Mouse (Mus musculus) bone marrow macrophage, adult 2 months (primary cell): ENCODE measurements around the gene Hs2st1.

Experiments
- CTCF ChIP-seq: IDR thresholded peaks from 2 replicates; pipeline ENCODE4 v1.5.1; 2012; ENCODE audit warnings: low read depth, mild to moderate bottlenecking, low read length, moderate library complexity
- POLR2A ChIP-seq: IDR thresholded peaks from 2 replicates; pipeline ENCODE4 v1.6.1; 2012; ENCODE audit warnings: mild to moderate bottlenecking, low read depth, low read length, borderline replicate concordance

- TF ChIP-seq CTCF (no peak), POLR2A (no peak)
Measured at GRCm38 (mm10) chr3:144602413-144602812, 32.4 kb upstream of the Hs2st1 start.
